Mouse (Mus musculus) gastrocnemius, postnatal 36 days (tissue): Measurements from ENCODE around the gene Ntn4. TPM values are rescaled to one million over a fixed set of nuclear protein-coding genes. Genes with fewer than 3 reads are reported as not detected.
"Not testable (repeated sequence)": the region's sequence is repeated elsewhere in the genome, so short reads cannot be mapped to it uniquely, and the experiment has no call there.

Experiments
- DNase-seq, 2 experiments: peaks; one replicate each; pipeline ENCODE4 v3.0.0; 2022
- intact Hi-C: fragments of 180-260 bp; cut with DNase I; formaldehyde crosslinking; loops from one replicate; pipeline ENCODE4 v1.15.1; 2025
- total RNA-seq, 2 experiments: library from RNA; stranded (reverse); gene quantifications; 2 replicates each; pipeline ENCODE4 v1.2.3; 2021

Gene Ntn4
- total RNA-seq, 2 experiments from 2014 or later, result 6.7 to 7.4 TPM

DNA sequence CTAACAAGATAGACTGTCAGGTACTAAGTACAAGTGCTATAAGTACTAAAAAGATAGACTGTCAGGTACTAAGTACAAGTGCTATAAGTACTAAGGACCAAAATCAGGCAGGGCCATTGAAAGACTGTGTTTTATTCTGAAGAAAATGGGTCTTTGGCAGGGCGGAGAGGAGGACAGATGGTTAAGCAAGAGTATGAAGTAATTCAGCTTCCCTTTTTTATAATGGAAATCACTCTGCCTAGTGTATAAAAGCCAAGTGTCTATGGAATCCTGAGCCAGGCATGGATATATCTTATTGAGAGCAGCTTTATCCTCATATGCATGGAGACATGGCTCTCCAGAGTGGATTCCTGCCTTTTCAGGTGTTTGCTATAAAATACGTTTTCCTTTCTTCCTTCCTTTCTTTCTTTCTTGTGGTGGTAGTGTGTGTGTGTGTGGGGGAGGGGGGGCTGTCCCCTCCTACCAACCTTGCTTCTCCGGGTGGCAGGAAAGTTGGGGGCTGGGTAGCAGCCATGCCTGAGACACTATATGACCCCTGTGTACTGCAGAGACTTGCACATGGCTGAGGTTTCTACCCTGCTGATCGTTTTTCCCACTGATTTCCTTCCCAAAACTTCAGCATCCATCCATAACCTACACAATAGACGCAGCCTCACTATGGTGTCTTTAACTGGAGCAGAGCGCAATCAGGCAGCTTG is 40.3 kb downstream of the Ntn4 start:
- intact Hi-C loops, result no loop called here
- no peak for DNase-seq

DNA sequence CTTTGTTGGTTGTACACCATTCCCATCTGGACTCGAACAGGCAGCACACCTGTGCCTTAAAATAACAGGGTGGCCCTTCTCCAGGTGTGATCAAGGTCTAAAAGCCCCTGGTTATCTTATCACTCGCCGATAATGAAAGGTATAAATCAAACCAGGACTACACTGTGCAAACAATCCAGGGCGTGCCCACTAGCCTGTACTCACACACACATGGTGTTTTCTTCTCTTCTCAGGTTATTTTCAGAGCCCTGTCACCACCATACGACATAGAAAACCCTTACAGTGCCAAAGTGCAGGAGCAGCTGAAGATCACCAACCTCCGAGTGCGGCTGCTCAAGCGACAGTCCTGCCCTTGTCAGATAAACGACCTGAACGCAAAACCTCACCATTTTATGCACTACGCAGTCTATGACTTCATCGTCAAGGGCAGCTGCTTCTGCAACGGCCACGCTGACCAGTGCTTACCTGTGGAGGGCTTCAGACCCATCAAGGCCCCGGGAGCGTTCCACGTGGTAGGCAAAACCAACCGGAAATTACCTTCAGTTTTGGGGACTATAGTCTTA is 41.8 kb downstream of the Ntn4 start:
- intact Hi-C loops, result no loop called here
- DNase-seq, result no peak

DNA sequence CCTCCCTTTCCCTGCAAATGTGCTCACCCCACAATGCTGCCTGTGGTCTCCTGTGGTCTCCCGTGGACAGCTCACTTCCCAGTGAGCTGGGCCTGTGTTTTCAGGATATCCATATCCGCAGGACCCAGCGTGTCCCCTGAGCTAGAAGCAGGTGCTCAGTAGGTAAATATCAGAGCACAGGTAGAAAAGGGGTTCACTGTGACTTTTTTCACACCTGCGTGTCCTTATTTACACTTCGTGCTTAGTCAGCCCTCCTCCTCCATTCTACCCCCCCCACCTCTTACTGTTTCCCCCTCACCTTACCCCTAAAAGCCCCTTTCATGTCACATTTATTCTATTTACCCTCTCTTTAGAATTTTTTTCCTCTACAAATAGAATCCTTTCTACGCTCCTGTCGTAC is 42.7 kb downstream of the Ntn4 start:
- intact Hi-C loops, result no loop called here

DNA sequence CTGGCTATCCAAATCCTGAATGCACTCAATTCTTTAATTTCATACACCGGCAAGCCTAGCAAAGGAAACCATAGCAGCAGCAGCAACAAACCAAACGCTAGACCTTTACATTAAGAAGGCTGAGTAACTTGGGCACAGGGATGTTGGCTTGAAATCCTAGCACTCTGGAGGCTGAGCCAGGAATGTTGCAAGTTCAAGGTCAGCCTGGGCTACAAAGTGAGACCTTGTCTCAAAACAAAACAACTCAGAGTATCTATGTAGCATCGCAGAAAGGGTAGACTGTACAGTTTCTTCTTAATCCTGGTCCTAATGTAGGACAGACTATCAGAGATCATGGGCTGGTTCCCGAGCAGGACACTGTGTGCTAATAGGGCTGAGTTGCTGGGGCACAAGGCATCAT is 43.4 kb downstream of the Ntn4 start:
- no peak for DNase-seq
- intact Hi-C loops, result no loop called here

More for the DNA sequence above, 42.7 kb downstream of the Ntn4 start:
- DNase-seq, result no peak

DNA sequence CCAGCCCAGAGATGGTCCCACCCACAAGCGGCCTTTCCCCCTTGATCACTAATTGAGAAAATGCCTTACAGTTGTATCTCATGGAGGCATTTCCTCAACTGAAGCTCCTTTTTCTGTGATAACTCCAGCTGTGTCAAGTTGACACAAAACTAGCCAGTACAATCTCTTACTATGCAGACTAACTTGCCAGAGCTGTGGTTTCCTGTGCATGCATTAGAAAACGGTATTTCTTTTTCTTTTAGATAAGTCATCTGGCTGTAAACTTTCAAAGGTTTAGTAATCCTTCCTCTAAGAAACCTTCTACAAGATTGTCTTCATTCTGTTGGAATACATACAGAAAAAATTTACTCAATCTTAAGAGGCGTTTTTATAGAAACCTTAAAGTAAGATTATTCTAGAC is 44.9 kb downstream of the Ntn4 start:
- DNase-seq, intact Hi-C loops: not testable (repeated sequence)

DNA sequence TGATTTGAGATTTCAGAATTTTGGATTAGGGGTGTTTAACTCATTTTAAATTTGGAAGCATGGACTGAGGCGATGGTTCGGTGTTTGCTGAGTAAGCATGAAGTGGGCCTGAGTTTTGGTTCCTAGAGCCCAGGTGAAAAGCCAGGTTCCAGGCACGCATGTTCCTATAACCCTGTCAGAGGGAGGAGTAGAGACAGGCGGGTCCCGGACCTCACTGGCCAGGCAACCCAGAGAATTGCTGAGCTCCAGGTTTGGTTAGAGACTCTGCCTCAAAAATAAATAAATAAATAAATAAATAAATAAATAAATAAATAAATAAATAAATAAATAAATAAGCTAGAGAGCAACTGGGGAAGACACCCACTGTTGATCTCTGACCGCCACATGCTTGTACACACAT is 46.1 kb downstream of the Ntn4 start:
- DNase-seq, result no peak
- intact Hi-C loops, result no loop called here

DNA sequence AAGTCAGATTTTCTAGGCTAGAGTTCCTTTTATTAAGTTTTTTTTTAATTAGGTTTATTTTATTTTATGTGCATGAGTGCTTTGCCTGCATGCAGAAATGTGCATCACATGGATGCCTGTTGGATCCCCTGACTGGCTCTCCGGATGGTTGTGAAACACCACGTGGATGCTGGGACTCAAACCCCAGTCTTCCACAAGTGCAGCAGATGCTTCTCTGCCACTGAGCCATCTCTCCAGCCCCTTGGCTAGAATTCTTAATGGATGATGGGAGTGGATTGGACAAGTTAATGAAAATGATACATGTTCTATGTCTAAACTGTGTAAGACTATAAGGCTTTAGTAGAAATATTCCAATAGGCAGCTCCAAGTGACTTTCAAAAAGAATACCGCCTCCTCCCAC is 47.3 kb downstream of the Ntn4 start:
- no peak for DNase-seq
- intact Hi-C loops, result no loop called here

DNA sequence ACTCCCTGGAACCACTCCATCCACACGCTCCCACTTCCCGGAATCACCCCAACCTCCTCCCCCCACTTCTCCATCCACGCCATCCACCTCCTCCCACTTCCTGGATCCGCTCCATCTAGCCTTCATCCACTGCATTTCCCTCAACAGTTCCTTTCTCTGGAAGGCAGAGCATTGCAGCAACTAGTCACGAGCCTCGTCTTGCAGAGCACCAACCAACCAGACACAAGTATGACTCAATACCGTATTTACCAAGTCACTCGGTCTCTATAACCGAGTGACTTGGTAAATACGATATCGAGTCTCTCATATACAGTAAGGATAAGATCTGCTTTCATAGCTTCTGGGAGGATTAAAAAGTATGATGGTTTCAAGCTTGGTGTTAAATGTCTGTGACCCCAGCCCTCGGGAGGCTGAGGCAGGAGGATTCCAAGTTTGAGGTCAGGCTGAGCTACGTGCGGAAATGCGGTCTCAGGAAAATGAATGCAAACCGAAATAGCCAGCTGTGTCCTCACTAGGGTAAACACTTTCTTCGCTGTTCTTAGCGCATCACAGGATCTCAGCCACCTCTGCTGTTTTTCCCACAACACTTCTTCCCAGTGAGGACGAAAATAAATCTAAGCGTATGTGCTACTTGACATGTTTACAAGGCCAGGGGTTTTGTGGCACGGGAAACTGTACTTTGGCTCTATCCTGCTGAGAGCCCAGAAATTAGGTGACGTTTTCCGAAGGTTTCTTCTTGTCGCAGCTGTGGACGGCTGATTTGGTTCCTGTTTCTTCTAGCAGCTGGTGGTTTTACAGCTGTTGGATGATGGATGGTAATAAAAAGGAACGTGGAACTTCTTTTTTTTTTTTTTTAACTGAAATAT is 48.1 kb downstream of the Ntn4 start:
- intact Hi-C loops, result no loop called here
- peak in 1 of 2 experiments; percentile 24 for DNase-seq

DNA sequence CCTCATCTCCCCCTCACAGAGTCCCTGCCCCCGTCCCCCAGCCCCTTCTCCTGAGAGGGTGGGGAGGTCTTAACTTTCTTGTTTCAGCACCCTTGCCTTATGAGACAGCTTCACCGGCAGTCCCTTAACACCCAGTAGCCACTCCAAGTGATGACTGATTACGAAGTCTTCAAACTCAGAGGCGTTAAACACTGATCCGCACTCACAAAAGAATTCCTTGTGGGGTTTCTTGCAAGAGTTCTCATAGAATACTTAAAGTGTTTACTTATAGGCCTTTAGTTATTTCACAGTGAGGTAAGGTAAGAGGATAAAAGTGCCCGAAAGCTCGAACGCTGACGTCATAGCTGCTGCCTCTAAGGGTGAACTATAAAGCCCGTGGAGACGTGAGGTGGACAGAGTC is 50.9 kb downstream of the Ntn4 start:
- DNase-seq, result no peak
- intact Hi-C loops, result no loop called here

DNA sequence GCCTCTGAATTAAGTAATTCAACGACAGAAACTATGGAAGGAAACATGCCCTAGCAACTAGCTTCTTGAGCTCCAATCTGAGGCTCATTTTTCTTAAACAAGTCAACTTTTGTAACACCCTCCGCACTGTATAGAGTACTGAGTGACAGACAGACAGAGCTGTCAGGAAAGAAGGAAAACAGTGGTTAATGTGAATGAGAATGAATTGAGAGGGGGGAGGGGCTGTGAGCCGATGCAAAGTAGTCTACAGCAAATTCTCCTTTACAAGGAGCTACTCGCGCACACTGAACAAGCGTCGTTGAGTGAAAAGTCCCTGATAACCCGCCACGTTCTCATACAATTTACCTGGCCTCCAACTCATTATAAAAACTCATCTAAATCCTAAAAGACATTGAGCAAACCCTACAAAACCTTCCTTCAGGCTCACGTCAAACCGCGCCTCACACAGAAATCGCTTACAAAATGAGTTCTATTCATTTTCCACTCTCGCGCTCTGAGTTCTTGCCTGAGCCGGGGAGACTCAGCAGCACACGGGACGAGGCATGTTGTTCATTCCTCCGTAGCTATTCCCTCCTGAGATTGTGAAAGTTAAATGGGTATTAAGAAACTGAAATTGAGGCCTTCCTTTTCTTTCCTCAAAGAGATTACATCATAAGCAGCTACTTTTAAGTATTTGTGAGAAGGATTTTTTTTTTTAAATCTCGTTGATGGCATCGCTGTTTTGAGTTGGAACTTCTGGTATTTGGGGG is 54.7 kb downstream of the Ntn4 start:
- intact Hi-C loops, result no loop called here
- no peak for DNase-seq

DNA sequence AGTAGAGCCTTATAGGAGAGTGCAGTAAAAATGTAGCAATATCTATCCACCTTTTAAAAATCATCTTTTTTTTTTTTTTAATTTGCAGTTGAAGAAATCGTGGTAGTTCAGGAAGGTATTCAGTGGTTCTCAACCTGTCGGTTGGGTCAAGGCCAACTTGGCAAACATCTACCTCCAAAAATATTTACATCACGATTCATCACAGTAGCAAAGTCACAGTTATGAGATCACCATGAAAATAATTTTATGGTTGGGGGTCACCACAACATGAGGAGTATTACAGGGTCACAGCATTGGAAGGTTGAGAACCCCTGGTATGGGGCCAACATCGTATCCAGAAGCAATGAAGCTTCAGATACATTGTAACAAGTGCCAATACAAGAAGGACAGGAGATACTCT is 55.5 kb downstream of the Ntn4 start:
- intact Hi-C loops, result no loop called here
- DNase-seq, result no peak

DNA sequence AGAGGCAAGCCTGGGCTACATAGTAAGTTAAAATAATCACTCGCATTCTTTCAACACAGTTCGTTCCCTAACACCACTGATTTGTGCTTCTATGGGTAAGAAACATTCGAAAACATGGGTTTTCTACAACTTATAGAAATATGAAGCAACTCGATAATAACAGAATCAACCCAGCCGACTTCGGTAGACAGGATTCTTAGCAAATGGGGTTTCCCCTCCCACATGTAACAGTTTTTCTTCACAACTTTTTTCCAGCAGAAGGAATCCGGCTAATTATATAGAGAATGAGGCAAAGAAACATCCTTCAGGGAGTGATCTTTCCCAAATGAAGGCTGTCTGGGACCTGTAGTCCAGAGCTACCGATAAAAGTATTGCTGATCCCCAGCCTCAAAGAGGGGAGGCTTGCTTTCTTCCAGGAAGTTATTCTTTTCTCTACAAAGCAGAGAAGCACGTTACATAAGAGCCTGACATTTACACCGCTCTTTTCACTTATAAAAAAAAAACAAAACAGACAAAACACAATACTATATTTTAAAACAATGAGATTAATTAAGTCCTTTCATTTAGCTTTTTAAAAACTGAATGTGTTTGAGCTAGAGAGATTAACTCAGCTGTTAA is 57.5 kb downstream of the Ntn4 start:
- DNase-seq, result no peak

DNA sequence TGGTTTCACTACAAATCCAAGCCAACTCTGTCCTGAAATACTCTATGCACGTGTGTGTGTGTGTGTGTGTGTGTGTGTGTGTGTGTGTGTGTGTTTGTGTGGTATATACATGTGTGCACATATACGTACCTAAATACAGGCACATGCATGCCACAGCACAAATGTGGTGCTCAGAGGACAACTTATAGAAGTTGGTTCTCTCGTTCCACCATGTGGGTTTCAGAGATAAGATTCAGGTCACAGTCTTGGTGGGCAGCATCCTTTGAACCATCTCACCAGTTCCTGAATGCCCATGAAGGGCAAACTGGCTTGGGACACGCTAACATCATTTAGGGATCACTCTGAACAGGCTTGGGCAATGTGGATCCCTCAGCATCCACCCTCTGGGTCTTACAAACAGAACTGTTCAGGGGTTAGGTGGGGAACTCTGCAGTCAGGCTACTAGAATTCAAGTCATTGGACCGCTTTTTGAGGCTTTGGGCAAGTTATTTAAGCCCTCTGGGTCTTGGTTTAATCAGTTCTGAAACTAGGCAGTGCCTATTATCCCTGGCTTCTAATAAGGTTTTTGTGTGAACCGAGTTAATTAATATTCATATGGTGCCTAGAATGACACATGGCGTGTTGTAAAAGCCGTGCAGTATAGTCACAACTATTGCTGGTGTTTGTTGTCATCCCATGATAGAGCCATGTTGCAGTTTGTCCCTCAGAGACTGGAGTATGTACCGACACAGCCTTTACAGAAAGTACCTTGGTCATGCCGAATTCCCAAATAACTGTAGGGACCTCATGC is 59.4 kb downstream of the Ntn4 start:
- DNase-seq, result no peak
- intact Hi-C loops, result no loop called here

More for the DNA sequence above, 57.5 kb downstream of the Ntn4 start:
- intact Hi-C loops, result no loop called here

DNA sequence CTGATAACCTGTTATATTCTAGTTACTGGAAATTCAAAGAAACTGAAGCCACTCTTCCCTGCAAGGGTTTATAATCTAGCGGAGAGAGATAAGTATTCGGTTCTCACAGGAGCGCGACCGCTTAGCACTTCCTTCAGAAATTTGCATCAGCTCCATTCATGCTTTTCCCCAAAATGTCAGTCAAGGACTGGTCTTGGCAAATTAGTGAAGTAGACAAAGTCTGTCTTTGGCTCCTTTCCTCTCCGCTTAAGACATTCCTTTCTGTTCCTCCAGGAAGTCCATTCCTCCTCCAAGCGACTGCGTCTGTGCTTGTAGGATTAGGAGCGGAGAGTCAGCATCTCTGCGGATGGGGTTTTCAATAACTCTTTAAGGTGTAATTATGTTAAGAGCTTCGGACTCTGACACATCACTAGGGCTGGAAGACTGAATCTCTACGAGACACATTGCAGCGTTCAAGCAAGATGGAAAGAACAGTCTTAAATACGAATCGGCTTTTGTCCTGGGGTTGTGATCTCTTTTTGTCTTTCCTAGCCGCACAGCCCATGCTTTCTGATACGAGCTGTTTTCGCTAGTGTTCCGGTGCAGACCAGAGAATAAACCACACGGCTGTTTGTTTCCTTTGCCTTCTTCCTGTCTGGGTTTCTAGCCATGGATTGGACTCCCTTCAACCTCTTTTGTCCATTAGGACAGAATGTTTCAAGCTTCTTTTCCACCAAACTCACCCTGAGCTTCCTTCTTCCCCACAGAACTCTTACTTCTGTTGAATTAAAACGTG is 60.3 kb downstream of the Ntn4 start:
- intact Hi-C loops, result no loop called here

DNA sequence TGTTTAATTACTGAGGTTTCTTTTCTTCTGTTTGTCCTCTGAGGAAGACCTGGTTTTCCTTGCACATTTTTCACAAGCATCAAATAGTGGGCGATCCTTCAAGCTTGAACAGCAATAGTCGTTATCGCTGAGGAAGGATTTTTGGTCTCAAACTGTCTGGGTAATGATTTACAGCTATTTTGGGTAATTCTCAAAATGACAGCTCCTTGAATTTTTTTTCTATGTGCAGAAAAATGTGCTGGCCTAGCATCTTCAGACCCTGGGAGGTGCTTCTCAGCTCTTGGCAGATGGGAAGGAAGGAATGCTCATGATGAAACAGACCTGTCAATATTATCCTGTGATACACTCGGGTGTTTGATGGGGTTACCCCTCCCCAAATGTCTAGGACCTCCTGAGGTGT is 63.5 kb downstream of the Ntn4 start:
- intact Hi-C loops, result no loop called here
- no peak for DNase-seq

More for the DNA sequence above, 60.3 kb downstream of the Ntn4 start:
- DNase-seq, result no peak

DNA sequence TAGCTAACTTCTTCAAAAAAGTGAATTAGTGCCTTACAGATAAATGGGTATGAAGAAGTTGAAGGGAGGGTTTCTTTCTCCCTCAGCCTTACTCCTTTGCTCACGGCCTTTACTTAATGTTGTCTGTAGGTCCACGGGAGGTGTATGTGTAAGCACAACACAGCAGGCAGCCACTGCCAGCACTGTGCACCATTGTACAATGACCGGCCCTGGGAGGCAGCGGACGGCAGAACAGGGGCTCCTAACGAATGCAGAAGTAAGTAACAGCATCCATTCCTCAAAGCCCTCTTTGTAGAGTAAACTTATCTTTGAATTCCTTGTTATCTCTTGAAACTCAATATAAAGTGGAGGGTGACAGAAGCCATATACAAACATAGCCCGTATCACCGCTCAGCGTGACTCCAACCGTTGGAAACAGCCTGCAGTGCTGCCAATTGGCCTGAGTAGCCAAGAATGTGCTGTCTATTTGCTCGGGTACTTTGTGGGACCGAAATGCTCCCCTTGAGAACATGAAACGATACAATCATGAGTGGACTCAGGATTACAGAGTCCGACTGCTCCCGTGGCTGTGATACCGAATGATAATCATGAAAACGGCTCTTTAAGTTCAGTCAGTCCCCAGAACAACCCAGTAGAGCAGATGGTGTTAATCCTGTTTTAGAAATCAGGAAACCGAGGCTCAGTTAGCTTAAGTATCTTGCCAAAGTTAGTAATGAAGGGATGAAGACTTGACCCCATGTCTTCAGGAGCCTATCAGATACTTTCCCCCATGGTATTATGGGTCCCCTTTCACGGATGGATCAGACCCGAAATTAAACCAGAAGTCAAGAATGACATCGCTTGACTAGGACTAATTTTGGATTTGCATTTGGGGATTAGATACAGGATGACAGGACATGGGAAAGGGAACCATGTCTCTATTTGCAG is 66.9 kb downstream of the Ntn4 start:
- DNase-seq, result no peak
- intact Hi-C loops, result no loop called here

DNA sequence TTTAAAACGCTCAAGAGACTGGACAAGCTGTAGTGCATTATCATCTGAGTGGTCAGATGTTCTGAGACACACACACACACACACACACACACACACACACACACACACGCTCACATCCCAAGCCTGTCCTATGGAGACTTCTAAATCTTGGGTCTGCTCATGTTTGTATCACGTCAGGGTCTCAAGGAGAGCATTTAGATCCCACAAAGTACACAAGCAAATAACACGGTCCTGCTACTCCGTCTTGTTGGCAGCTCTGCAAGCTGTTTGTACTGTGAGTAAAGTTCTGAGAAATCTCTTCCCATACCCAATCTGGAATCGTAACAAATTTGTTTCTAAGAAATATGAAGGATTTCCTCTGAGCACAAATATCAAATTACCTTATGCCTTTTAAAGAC is 67.6 kb downstream of the Ntn4 start:
- no peak for DNase-seq
- intact Hi-C loops, result no loop called here

DNA sequence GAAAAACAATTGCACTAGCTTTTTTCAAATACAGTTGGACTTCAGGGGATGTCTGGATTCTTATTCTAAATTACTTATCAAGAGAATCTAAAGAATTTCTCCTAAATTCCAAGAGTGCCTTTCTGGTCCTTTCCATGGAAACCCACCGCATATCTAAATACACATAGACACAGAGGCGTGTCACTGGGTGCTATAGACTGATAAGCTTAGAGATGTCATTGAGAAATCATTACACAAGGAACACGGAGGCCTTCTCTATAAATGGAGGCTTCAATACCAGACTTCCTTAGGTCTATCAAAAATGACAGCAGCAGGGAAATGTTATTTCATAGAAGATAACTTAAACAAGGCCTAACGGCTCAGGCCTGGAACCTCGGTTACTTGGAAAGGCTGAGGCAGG is 68.0 kb downstream of the Ntn4 start:
- intact Hi-C loops, result no loop called here

More for the DNA sequence above, 68.0 kb downstream of the Ntn4 start:
- no peak for DNase-seq
